Mouse (Mus musculus): ENCODE data around the gene Hoxb3.

Hoxb3 gene

DNA sequence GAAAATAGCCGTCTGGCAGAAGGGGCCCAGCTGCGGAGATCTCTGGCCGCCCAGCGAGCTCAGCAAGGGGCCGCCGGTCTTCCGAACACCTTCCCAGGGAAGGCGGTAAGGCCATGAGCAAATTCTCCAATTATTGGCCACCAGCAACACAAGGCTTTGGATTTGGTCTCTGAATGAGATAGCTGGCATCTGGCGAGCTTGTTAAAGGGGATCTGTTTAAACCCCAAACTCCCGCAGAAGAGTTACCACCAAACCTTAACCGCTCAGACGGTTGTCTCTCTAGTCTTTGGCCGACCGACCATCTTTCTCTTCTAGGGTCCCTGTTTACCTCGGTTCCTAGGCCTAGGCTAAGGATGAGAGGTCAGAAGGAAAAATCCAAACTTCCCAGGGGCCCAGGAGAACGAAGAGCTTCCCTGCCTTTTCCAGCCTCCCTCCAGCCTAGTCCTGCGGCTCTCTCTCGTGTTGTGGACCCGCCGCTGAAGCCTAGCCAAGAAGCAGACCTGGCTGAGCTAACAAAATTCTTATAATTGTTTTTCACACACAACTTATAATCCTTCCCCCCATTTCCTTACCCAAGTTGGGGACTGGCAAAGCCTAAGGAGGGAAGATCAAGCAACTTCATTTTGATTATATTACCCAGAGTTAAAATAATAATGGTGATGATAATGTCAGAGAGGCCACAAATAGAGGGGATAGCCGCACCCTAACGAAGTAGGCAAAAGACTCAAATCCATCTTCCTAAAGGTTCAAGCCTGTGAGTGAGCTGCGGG lies 20.6 kb upstream of the Hoxb3 start:
- no peak for DNase-seq (ENCODE audit: low spot score)

- no peak for DNase-seq (ENCODE audit: low spot score)
Measured at GRCm38 (mm10) chr11:96303151-96304099, 19.7 kb upstream of the Hoxb3 start, which contains the start of gene Hoxb5. Gene Hoxb5 (plus strand): TSS chr11:96303336.

- DNase-seq (ENCODE audit: low spot score) = no peak
Measured at GRCm38 (mm10) chr11:96304381-96305195, 18.5 kb upstream of the Hoxb3 start.

DNA sequence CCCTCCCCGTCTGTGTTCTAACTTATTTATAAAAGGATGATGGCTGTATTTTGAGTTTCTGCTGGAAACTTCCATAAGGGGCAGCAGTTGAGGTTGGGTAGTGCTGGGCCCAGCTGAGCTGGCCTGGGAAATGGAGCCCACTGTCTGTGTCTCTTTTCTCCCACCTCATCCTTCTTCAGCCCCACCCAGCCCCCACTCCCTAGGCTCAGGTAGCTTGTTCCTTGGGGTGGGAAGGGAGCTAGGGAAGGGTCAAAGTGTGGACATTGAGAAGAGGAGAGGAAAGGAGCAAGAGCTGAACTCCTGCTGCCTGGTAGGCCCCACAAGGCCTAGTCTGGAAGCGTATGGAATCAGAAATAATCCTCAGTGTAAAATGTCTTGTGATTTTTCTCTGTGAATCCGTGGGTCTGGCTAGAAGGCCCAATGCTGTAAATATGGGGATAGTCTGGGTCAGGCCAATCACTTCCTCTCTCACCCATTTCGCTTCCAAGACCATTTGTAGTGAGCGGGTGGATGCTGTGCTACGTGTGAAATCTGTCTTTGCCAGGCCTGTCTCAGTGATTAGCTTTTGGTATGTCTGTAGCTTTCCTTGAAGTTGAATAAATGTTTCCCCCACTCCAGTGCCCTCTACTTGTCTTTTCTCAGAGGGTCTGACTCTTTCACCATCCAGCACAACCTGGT lies 17.5 kb upstream of the Hoxb3 start:
- no peak for DNase-seq (ENCODE audit: low spot score)

DNA sequence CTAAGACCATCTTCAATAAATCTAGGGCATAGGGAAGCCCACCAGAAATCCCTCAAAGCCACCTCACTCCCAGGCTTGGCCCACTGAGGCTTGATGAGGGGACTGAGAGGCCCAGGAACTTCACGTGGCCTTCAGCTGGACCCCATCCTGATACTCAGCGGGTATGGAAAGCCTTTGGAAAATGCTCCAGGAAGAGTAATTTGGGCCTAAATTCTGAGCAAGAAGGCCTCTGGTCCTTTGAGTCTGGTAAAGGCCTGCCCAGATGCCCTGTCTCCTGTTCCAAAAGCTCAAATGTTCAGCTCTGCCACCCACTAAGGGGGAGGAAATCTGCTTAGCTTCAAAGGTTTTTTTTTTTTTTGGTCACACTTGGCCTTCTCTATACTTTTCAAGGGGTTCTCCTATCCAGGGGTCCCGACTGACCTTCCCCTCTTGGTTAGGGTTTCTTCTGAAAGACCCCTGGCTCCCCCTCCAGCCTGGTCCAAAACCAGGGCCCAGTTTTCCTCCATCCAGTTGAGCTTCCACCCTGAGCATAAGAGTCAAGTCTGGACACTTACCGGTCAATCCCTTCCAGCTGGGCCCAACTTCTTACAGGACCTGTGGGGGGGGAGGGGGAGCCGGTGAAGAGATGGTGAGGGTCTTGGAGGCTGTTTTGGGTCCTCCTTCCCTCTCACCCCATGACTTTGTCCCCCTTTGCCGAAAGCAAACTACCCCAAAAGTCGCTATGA lies 16.8 kb upstream of the Hoxb3 start:
- no peak for DNase-seq (ENCODE audit: low spot score)

GRCm38 (mm10) chr11:96306908-96307269 lies 16.2 kb upstream of the Hoxb3 start:
- no peak for DNase-seq (ENCODE audit: low spot score)

DNA sequence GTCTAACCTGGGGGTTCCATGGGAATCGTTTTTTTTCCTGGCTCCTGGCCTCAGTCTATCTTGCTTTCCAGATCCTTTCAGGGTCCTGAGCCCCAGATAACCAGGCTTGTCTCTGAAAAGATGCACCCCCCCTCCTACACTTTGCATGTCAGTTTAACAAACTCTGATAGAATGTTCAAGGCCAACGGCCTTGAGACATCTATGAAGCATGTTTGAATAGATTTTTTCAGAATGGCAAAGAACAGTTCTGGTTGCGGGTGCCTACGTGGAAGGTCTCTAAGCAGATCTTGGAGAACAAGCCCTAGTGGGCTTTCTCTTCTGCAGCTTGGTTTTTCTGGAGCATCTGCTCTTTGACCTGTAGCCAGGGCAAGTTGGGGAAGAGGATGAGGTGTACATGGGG lies 14.4 kb upstream of the Hoxb3 start:
- no peak for DNase-seq (ENCODE audit: low spot score)

DNA sequence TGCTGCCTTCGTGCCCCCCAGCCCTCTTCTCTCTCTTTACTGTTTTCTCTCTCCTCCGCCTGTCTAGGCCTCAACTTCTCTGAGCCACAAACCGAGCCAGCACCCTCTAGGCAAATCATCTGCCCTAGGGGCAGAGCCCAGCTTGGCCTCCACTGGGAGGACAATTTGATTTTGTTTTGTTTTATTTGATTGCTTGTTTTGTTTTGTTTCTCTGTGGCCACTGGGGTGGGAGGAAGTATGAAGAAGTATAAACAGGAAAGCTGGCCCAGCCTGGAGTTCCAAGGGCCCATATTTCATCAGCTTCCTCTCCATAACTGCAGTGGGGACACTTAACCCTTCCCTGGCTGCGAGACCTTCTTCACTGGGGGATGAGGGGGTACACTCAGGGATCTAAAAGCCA lies 13.8 kb upstream of the Hoxb3 start:
- DNase-seq (ENCODE audit: low spot score) = no peak

- DNase-seq (ENCODE audit: low spot score) = no peak
Measured at GRCm38 (mm10) chr11:96310183-96310938, 12.8 kb upstream of the Hoxb3 start.

GRCm38 (mm10) chr11:96311097-96311496 lies 12.0 kb upstream of the Hoxb3 start:
- no peak for DNase-seq (ENCODE audit: low spot score)

- DNase-seq (ENCODE audit: low spot score) = peak; percentile 16
Measured at GRCm38 (mm10) chr11:96311520-96312417, 11.4 kb upstream of the Hoxb3 start.

- DNase-seq (ENCODE audit: low spot score) = no peak
Measured at GRCm38 (mm10) chr11:96313134-96313533, 10.0 kb upstream of the Hoxb3 start.

- DNase-seq (ENCODE audit: low spot score) = no peak
Measured at GRCm38 (mm10) chr11:96313806-96314428, 9.2 kb upstream of the Hoxb3 start.

DNA sequence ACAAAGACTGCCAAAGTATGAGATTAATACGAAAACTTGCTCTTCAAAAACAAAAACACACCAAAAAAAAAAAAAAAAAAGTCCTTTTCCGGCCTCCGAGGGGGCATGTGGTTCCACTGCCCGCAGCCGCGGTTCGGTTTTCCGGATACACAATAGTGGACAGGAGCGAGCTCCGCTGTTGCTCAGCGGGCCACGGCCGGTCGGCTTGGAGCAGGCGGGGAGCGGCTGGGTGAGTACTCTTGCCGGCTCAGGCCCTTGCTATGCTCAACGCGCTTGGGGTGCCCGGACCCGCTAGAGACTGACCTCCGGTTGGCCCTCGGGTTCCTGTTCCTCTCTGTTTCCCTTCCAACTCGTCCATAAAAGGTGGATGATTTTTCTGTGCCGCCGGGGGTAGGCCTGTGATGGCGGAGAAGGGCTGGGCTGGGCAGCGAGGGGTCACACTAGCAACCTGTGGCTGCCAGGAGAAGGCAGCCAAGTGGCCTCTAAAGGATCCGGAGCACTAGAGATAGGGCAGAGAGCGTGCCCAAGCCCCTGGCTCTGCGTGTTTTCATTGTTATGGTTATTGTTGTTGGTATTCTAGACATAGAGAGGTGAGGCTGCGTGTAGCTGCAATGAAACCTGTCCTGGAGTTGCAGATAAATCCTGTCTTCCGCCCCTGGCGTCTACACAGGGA lies 8.3 kb upstream of the Hoxb3 start:
- DNase-seq (ENCODE audit: low spot score) = no peak

- DNase-seq (ENCODE audit: low spot score) = no peak
Measured at GRCm38 (mm10) chr11:96315344-96315681, 7.8 kb upstream of the Hoxb3 start.

- no peak for DNase-seq (ENCODE audit: low spot score)
Measured at GRCm38 (mm10) chr11:96316696-96317607, 6.2 kb upstream of the Hoxb3 start.
